Mouse (Mus musculus): Measurements from ENCODE around the gene 1700037C18Rik.
A peak's percentile ranks its signal among the peaks of the same experiment; 100 is the strongest.

DNA sequence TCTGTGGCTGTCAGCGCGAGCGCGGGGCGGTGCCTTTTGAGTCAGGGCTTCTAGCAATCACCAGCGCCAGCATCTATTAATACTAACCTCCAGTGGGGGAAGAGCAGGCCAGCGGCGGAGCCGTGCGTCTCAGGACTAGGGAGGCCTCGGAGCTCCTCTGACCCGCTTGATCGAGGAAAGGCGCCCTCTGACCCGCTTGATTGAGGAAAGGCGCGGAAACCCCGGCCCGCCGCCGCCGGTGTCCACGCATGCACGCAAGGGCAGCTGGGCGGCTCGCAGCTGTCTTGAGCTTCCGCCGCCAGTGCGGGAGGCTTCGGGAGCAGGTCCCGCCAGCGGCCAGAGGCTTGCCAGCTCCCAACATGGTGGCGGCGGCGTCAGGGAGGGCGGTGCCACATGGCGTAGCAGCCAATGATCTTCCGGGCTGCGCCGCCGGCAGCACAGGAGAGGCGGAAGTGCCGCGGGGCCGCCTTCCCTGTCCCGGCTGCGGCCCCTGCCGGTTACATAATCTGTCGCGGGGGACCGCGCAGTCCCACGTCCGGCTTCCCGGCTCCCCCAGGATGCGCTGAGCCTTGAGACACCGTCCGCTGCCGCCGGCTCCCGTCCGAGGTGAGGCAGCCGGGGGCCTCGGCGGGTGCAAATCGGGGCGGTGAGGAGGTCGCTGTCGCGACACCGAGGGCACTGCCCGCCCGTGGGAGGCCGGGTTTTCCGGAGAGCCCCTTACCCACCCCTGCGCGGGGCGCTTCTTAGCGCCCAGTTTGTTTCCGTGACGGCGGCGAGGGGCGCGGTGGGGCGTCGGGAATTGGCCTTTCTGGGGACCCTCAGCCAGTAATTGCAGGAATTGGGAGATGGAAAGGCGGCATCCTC, 24.1 kb downstream of the 1700037C18Rik start, which contains the start of the genes Zfp597 and Gm20695:
- TF ChIP-seq CTCF (IDR thresholded peaks at IDR 0.05; ENCODE audit: borderline replicate concordance, extremely low read depth, insufficient read depth, insufficient read length) (peak; percentile 23; the same call in 1 of the 2 replicates), POLR2A (IDR thresholded peaks at IDR 0.05; ENCODE audit: borderline replicate concordance, extremely low read depth, insufficient read depth, insufficient read length, poor library complexity, severe bottlenecking) (peak; percentile 41; the same call in 1 of the 2 replicates)
